Mouse (Mus musculus) heart, postnatal 25 days (tissue): ENCODE results near the gene Grcc10. TPM values are rescaled to one million over a fixed set of nuclear protein-coding genes. Genes with fewer than 3 reads are reported as not detected.
A peak's percentile ranks its signal among the peaks of the same experiment; 100 is the strongest.

Experiments
- DNase-seq: peaks from one replicate; pipeline ENCODE4 v3.0.0; 2022; ENCODE audit warnings: low spot score
- intact Hi-C: fragments of 180-260 bp; cut with DNase I; formaldehyde crosslinking; loops from one replicate; pipeline ENCODE4 v1.15.1; 2025
- total RNA-seq, 2 experiments: library from RNA; stranded (reverse); gene quantifications; 2 replicates each; pipeline ENCODE4 v1.2.3; 2021

The Grcc10 gene
- 100 to 1,000 TPM; 274 to 277 TPM for total RNA-seq

- DNase-seq, result peak; percentile 83
- intact Hi-C loops, result loop anchor here (1.0 to 2.0 kb wide), 2 partner anchors 28 to 78 kb away; partner anchors contain the start of gene Lpcat3
Measured at GRCm38 (mm10) chr6:124740888-124741761, at the start of gene Grcc10. Gene Grcc10, minus strand, starts transcription at chr6:124741374.

GRCm38 (mm10) chr6:124790121-124790520 lies 48.9 kb upstream of the Grcc10 start:
- DNase-seq, result no peak
- intact Hi-C loops, result no loop called here

GRCm38 (mm10) chr6:124789519-124789918 lies 48.3 kb upstream of the Grcc10 start:
- no peak for DNase-seq
- intact Hi-C loops, result no loop called here

- intact Hi-C loops, result no loop called here
- DNase-seq, result no peak
Measured at GRCm38 (mm10) chr6:124787722-124788121, 46.5 kb upstream of the Grcc10 start.

- intact Hi-C loops, result no loop called here
- no peak for DNase-seq
Measured at GRCm38 (mm10) chr6:124786756-124787420, 45.7 kb upstream of the Grcc10 start.

GRCm38 (mm10) chr6:124782436-124782835 lies 41.3 kb upstream of the Grcc10 start:
- intact Hi-C loops, result no loop called here
- no peak for DNase-seq

GRCm38 (mm10) chr6:124780917-124781316 lies 39.7 kb upstream of the Grcc10 start:
- DNase-seq, result no peak
- intact Hi-C loops, result no loop called here

GRCm38 (mm10) chr6:124779984-124780416 lies 38.8 kb upstream of the Grcc10 start:
- intact Hi-C loops, result no loop called here
- no peak for DNase-seq

GRCm38 (mm10) chr6:124779222-124779983 lies 38.2 kb upstream of the Grcc10 start, which contains the start of gene Lrrc23:
Gene Lrrc23, minus strand, starts transcription at chr6:124779727.
- intact Hi-C loops, result no loop called here
- no peak for DNase-seq

- no peak for DNase-seq
- intact Hi-C loops, result no loop called here
Measured at GRCm38 (mm10) chr6:124770511-124770910, 29.3 kb upstream of the Grcc10 start.

- intact Hi-C loops, result no loop called here
Measured at GRCm38 (mm10) chr6:124770013-124770412, 28.8 kb upstream of the Grcc10 start.

GRCm38 (mm10) chr6:124769101-124769765 lies 28.1 kb upstream of the Grcc10 start, which contains the start of gene Eno2:
Gene Eno2, minus strand, starts transcription at chr6:124769673.
- no peak for DNase-seq
- intact Hi-C loops, result no loop called here

More at GRCm38 (mm10) chr6:124770013-124770412, 28.8 kb upstream of the Grcc10 start:
- DNase-seq, result no peak

- intact Hi-C loops, result no loop called here
Measured at GRCm38 (mm10) chr6:124768704-124769044, 27.5 kb upstream of the Grcc10 start.

GRCm38 (mm10) chr6:124767920-124768703 lies 26.9 kb upstream of the Grcc10 start:
- intact Hi-C loops, result no loop called here
- no peak for DNase-seq

More at GRCm38 (mm10) chr6:124768704-124769044, 27.5 kb upstream of the Grcc10 start:
- no peak for DNase-seq

GRCm38 (mm10) chr6:124767536-124767919 lies 26.4 kb upstream of the Grcc10 start:
- DNase-seq, result no peak
- intact Hi-C loops, result no loop called here

- DNase-seq, result no peak
- intact Hi-C loops, result no loop called here
Measured at GRCm38 (mm10) chr6:124765951-124766350, 24.8 kb upstream of the Grcc10 start.

- intact Hi-C loops, result loop anchor here (1.0 to 5.0 kb wide), 5 partner anchors 47 to 246 kb away; partner anchors contain the start of genes C1ra, C1rb, Emg1 and Lpcat3
- peak; percentile 57 for DNase-seq
Measured at GRCm38 (mm10) chr6:124759259-124759658, 18.1 kb upstream of the Grcc10 start.

- no peak for DNase-seq
- intact Hi-C loops, result loop anchor here (1.0 to 5.0 kb wide), 5 partner anchors 47 to 246 kb away; partner anchors contain the start of genes C1ra, C1rb, Emg1 and Lpcat3
Measured at GRCm38 (mm10) chr6:124758849-124759232, 17.7 kb upstream of the Grcc10 start.
